Mouse (Mus musculus) heart, postnatal 10 days (tissue): ENCODE data around the gene 2210017I01Rik. TPM values are rescaled to one million over a fixed set of nuclear protein-coding genes. Genes with fewer than 3 reads are reported as not detected.

Experiments
- DNase-seq, 2 experiments: peaks; one replicate each; pipeline ENCODE4 v3.0.0; 2021
- intact Hi-C: fragments of 180-260 bp; cut with DNase I; formaldehyde crosslinking; loops from one replicate; pipeline ENCODE4 v1.15.1; 2025
- total RNA-seq, 2 experiments: library from RNA; stranded (reverse); gene quantifications; 2 replicates each; pipeline ENCODE4 v1.2.3; 2021

The 2210017I01Rik gene
- total RNA-seq = not detected

- DNase-seq = no peak
- intact Hi-C loops = no loop called here
These were observed at the start of gene 2210017I01Rik for GRCm38 (mm10) chr3:92607392-92607791. 2210017I01Rik (minus strand) TSS chr3:92607492.

- no peak for DNase-seq
- intact Hi-C loops = no loop called here
These were observed 49.5 kb upstream of the 2210017I01Rik start, which contains the start of gene Lce1b for GRCm38 (mm10) chr3:92656826-92657225. Lce1b (minus strand) TSS chr3:92656926.

- no peak for DNase-seq
- intact Hi-C loops = no loop called here
These were observed 40.9 kb upstream of the 2210017I01Rik start, which contains the start of gene Lce1a1 for GRCm38 (mm10) chr3:92648207-92648606. Lce1a1 (minus strand) TSS chr3:92648307.

- intact Hi-C loops = no loop called here
- no peak for DNase-seq
These were observed 32.6 kb upstream of the 2210017I01Rik start for GRCm38 (mm10) chr3:92639854-92640253.

GRCm38 (mm10) chr3:92638653-92638991 is 31.3 kb upstream of the 2210017I01Rik start:
- DNase-seq = no peak
- intact Hi-C loops = no loop called here

GRCm38 (mm10) chr3:92637745-92638652 is 30.7 kb upstream of the 2210017I01Rik start:
- intact Hi-C loops = no loop called here

GRCm38 (mm10) chr3:92621560-92621959 is 14.3 kb upstream of the 2210017I01Rik start, which contains the start of gene Lce6a:
Lce6a (minus strand) TSS chr3:92621660.
- no peak for DNase-seq
- intact Hi-C loops = no loop called here

More at GRCm38 (mm10) chr3:92637745-92638652, 30.7 kb upstream of the 2210017I01Rik start:
- DNase-seq = no peak

GRCm38 (mm10) chr3:92609804-92610203 is 2.5 kb upstream of the 2210017I01Rik start:
- no peak for DNase-seq
- intact Hi-C loops = no loop called here

- intact Hi-C loops = loop anchor here (5.0 kb wide), 1 partner anchor 450 kb away; no protein-coding TSS in a partner anchor
- DNase-seq = no peak
These were observed 5.1 kb downstream of the 2210017I01Rik start for GRCm38 (mm10) chr3:92602169-92602568.

- intact Hi-C loops = loop anchor here (5.0 kb wide), 1 partner anchor 448 kb away; no protein-coding TSS in a partner anchor
- DNase-seq = no peak
These were observed 6.8 kb downstream of the 2210017I01Rik start for GRCm38 (mm10) chr3:92600456-92600855.

- intact Hi-C loops = loop anchor here (5.0 kb wide), 1 partner anchor 448 kb away; no protein-coding TSS in a partner anchor
These were observed 7.3 kb downstream of the 2210017I01Rik start for GRCm38 (mm10) chr3:92599973-92600372.

GRCm38 (mm10) chr3:92598429-92598828 is 8.9 kb downstream of the 2210017I01Rik start:
- DNase-seq = no peak
- intact Hi-C loops = no loop called here

More at GRCm38 (mm10) chr3:92599973-92600372, 7.3 kb downstream of the 2210017I01Rik start:
- no peak for DNase-seq

GRCm38 (mm10) chr3:92588858-92589257 is 18.4 kb downstream of the 2210017I01Rik start, which contains the start of gene Smcp:
Smcp (minus strand) TSS chr3:92588997.
- no peak for DNase-seq
- intact Hi-C loops = no loop called here

- intact Hi-C loops = no loop called here
- no peak for DNase-seq
These were observed 20.1 kb downstream of the 2210017I01Rik start for GRCm38 (mm10) chr3:92587190-92587589.

GRCm38 (mm10) chr3:92585055-92585454 is 22.2 kb downstream of the 2210017I01Rik start:
- intact Hi-C loops = no loop called here
- no peak for DNase-seq

- intact Hi-C loops = no loop called here
- DNase-seq = no peak
These were observed 24.0 kb downstream of the 2210017I01Rik start for GRCm38 (mm10) chr3:92583164-92583826.

- DNase-seq = no peak
- intact Hi-C loops = no loop called here
These were observed 27.8 kb downstream of the 2210017I01Rik start for GRCm38 (mm10) chr3:92579508-92579907.

- intact Hi-C loops = no loop called here
- no peak for DNase-seq
These were observed 28.5 kb downstream of the 2210017I01Rik start for GRCm38 (mm10) chr3:92578652-92579413.

GRCm38 (mm10) chr3:92573449-92574041 is 33.7 kb downstream of the 2210017I01Rik start, which contains the start of gene Ivl:
Ivl (minus strand) TSS chr3:92573735.
- intact Hi-C loops = no loop called here
- no peak for DNase-seq
